Mouse (Mus musculus): ENCODE measurements around the gene Rps15a. TPM values are rescaled to one million over a fixed set of nuclear protein-coding genes. Genes with fewer than 3 reads are reported as not detected.

Gene Rps15a
- 100 to 1,000 TPM; 360 to 422 TPM for total RNA-seq (2021)
- long read RNA-seq, experiment 1, full-length matches to known transcripts, result 73 of 80 reads
- long read RNA-seq, experiment 1, partial matches to known transcripts, result 2 of 80 reads
- long read RNA-seq, experiment 1, other reads (novel, unspliced or antisense), result 5 of 80 reads
- long read RNA-seq, experiment 2, full-length matches to known transcripts, result 170 of 178 reads
- long read RNA-seq, experiment 2, partial matches to known transcripts, result 3 of 178 reads
- long read RNA-seq, experiment 2, other reads (novel, unspliced or antisense), result 5 of 178 reads

- peak; percentile 94 to 95 for DNase-seq (ENCODE audit: low spot score in 2 of 2)
Observed at GRCm38 (mm10) chr7:118115877-118116568, at the start of gene Rps15a. Rps15a (minus strand) TSS chr7:118116188.

- DNase-seq (ENCODE audit: low spot score in 2 of 2), result no peak
Observed at GRCm38 (mm10) chr7:118163006-118163405, 47.0 kb upstream of the Rps15a start.

GRCm38 (mm10) chr7:118160121-118160520 is 44.1 kb upstream of the Rps15a start:
- no peak for DNase-seq (ENCODE audit: low spot score in 2 of 2)

DNA sequence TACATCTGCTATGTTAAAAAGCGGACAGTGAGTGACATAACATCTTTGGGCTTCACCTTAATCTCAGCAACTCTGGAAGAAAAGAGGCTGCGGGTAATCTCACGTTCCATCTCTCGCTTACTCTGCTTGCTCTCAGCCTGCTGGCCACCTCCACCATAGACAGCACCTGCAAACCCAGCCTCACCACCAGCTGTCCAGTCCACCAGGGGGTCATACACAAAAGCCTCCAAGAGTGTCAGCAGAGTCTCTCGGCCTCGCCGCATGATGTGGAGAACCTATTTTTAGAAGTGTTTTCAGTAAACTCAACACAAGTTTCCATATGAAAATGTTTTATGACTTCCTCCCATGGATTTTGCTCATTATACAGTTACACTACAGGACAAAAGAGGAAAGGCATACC is 40.5 kb upstream of the Rps15a start:
- DNase-seq (ENCODE audit: low spot score in 2 of 2), result no peak

DNA sequence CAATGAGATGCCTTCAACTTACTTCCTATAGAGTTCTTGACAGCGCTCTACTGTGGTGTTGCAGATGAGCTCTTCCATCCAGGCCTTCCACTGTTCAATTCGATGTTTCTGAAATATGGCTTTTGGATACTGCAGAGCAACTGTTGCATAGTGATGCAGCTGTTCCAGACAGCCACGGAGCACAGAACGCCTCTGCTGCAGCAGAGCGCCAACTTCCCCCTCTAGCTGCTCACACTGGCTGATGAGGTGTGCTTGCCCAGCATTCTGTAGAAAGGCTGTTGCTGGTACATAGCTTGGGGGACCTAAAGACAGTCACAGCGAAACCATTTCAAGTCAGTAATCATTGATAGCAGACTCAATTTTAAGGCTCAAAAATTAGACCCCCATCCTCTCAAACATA is 38.2 kb upstream of the Rps15a start:
- DNase-seq (ENCODE audit: low spot score in 2 of 2), result no peak

DNA sequence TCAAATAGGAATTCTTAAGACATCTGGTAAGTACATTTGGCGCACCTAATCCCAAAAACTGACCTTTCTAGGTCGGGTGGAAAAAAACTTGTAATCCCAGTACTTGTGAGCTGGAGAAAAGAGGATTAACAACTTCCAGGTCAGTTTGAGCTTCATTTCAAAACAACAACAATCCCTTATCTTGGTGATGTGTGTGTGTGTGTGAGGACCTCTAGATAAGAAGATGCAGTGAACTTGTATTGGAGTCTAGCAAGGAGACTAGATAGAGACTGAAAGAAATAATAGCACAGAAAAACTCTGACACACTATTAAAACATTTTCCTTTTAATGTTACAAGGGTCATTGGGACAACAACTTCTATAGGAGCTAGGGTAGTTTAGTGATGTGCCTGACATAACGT is 27.6 kb upstream of the Rps15a start:
- no peak for DNase-seq (ENCODE audit: low spot score in 2 of 2)

GRCm38 (mm10) chr7:118143123-118143522 is 27.1 kb upstream of the Rps15a start:
- DNase-seq (ENCODE audit: low spot score in 2 of 2), result no peak

GRCm38 (mm10) chr7:118141271-118141670 is 25.3 kb upstream of the Rps15a start:
- DNase-seq (ENCODE audit: low spot score in 2 of 2), result no peak

- no peak for DNase-seq (ENCODE audit: low spot score in 2 of 2)
Observed at GRCm38 (mm10) chr7:118135128-118135527, 19.1 kb upstream of the Rps15a start.

GRCm38 (mm10) chr7:118129430-118130041 is 13.5 kb upstream of the Rps15a start, which contains the start of gene Arl6ip1:
Arl6ip1 (minus strand) TSS chr7:118129662.
- DNase-seq (ENCODE audit: low spot score in 2 of 2), result peak; percentile 93 to 98

DNA sequence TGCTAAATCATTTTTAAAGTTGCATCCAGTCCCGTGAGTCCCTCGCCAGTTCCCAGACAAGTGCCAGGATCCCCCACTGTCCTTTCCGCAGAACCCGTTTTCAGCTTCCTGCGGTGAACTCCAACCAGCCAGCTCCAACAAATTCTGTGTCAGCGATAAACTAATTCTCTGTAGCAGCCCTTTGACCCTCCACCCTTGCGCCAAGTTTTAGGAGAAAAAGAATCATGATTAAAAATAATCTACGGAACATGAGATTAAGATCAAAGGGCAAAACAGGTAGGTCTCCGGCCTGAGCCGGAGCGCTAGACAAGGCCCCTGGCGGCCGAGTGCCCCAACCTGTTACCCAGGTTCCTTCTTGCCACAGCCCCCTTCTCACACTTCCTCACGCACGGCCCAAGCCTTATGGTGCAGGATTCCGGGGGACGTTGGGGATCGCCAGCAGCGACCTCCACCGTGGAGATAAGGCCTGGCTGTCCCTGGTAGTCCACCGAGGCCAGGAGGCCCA is 13.0 kb upstream of the Rps15a start:
- DNase-seq (ENCODE audit: low spot score in 2 of 2), result peak in 1 of 2 experiments; percentile 44

- DNase-seq (ENCODE audit: low spot score in 2 of 2), result peak in 1 of 2 experiments; percentile 44
Observed at GRCm38 (mm10) chr7:118126219-118126875, 10.4 kb upstream of the Rps15a start.

DNA sequence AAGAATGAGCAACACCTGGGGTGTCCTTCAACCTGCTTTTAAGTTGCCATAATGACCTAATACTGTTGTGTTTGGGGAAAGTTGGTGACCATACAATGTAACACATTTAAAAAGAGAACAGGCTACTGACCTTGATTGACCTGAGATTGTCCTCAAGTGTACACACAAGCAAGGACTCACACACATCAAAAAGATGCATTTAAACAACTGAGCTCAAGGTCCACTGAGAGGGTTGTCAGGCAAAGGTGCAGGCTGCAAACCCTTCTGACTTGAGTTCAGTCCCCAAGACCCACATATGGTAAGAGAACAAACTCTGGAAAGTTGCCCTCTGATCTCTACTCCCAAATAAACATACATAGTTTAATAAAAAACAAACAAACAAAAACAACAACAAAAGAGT is 9.7 kb upstream of the Rps15a start:
- no peak for DNase-seq (ENCODE audit: low spot score in 2 of 2)

- DNase-seq (ENCODE audit: low spot score in 2 of 2), result no peak
Observed at GRCm38 (mm10) chr7:118123512-118124411, 7.8 kb upstream of the Rps15a start.

DNA sequence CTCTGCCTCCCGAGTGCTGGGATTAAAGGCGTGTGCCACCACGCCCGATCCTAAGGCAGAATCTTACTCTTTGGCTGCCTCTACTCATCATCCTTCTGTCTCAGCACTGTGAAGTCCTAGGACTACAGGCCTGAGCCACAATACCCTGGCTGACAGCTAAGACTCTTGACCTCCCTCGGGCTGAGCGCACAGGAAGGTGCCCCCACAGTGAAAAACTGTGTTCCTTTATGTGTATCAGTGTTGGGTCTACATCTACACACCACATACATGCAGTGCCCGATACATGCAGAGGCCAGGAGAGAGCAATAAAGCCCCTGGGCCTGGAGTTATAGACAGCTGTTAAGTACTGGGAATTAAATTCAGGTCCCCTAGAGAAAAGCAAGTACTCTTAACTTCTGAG is 6.2 kb upstream of the Rps15a start:
- DNase-seq (ENCODE audit: low spot score in 2 of 2), result no peak

DNA sequence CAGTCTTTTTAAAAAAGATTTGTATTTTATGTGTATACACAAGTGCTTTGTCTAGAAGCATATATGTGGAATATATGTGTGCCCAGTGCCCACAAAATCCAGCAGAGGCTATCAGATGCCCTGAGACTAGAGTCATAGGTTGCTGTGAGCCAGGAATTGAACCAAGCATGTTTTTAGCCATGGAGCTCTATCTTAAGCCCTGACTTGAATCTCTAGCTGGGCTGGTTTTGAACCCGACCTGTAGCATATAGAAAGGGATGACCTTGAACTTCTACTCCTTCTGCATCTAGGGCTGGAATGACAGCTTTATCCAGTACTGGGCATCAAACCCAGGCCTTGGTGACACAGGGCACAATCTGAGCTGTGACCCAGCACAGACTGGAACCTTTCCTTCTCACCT is 4.7 kb upstream of the Rps15a start:
- DNase-seq (ENCODE audit: low spot score in 2 of 2), result no peak

DNA sequence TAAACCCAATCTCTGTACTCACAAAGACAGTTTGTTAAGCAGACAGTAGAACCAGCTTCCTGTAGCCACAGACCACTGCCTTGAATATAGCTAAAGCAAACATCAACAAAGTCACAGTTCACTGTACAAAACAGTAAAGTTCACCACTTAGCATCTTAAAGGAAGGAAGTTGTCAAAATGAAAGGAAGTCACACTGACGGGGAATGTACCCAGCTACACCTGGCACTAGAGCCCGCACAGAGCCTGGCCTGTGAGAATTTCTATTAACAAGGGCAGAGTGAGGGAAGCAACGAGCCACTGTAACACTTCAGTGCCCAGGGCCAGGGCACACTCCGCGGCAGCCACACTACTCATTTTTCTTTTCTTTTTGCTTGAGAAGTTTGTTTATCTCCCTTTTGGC is 4.0 kb upstream of the Rps15a start:
- DNase-seq (ENCODE audit: low spot score in 2 of 2), result no peak

- DNase-seq (ENCODE audit: low spot score in 2 of 2), result no peak
Observed at GRCm38 (mm10) chr7:118119142-118119541, 3.2 kb upstream of the Rps15a start.

DNA sequence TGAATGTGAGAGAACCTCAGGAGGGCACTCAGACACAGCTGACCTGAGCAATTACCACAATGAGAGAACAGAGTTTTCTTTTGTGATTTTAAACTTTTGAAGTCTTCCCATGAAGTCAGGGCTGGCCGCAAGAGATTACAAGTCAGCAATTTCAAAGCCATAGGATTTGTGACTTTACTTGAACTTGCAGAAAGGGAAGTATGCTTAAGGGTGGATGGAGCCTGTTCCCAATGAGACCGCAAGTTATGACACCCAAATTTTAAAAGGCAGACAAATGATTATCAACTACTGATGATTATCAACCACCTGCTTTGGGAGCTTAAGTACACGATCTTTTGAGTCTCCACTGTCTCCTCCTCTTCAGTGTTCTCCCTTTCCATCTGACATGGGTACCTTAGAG is 2.4 kb upstream of the Rps15a start:
- no peak for DNase-seq (ENCODE audit: low spot score in 2 of 2)

DNA sequence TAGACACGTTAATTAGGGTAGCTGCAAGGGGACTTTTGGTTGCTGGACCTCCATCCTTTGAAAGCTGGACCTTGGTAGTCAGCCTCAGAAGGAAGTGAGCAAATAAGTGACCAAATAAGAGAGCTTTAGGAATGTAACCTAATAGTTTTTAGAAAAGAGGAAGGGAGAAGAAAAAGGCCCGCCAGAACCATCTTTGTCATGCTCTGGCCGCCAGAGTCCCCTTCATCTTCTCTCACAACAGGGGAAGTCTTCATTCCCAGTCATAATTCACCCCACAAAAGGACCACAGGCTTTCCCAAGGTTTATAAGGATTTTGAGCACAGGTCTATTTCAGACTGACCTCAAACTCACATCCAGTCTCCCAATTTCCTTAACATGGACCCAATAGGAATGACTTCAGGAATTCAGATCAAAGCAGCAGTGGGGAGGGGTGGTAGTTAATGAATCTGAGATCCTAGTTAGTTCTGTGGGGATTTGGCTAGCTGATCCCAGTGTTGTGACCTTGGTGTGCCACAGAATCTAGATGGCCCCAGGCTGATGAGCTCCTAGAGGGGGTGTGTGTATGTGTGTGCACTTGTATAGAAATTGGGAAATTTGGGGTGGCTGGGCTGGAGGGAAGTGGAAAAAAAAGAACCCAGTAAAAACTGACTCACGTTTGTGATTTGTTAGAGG is 1.7 kb upstream of the Rps15a start:
- DNase-seq (ENCODE audit: low spot score in 2 of 2), result no peak

All from layer of hippocampus, postnatal 14 days (tissue).